Mouse (Mus musculus) liver, embryonic 14.5 days (tissue): Measurements from ENCODE around the gene Zcchc10. TPM values are rescaled to one million over a fixed set of nuclear protein-coding genes. Genes with fewer than 3 reads are reported as not detected.
"Not testable (repeated sequence)": the region's sequence is repeated elsewhere in the genome, so short reads cannot be mapped to it uniquely, and the experiment has no call there.

ENCODE experiments used
- ATAC-seq: fragments of 200-750 bp; cut with Nextera tagmentation; 2 replicates; pipeline ENCODE4 v1.8.0; 2017; ENCODE audit warnings: moderate number of reproducible peaks, mild to moderate bottlenecking, moderate library complexity; ENCODE audit not compliant: insufficient read depth
- DNase-seq, 3 experiments: peaks; one replicate each; pipeline ENCODE4 v3.0.0-alpha.2; 2012 to 2013; ENCODE audit warnings: low read depth in 3 of 3, low spot score in 3 of 3
- H3K27ac ChIP-seq: fragments of 300-500 bp; sonication (generic); 2 replicates; pipeline ENCODE4 v1.5.1; 2014; ENCODE audit warnings: moderate library complexity, mild to moderate bottlenecking, control low read depth, inconsistent platforms
- H3K27me3 ChIP-seq: fragments of 300-500 bp; sonication (generic); 2 replicates; pipeline ENCODE4 v1.6.1; 2014; ENCODE audit warnings: mild to moderate bottlenecking, low read length, moderate library complexity; ENCODE audit not compliant: control insufficient read depth, insufficient read depth
- H3K36me3 ChIP-seq: fragments of 300-500 bp; sonication (generic); replicated peaks from 2 replicates; pipeline ENCODE4 v1.6.1; 2014; ENCODE audit warnings: low read depth; ENCODE audit not compliant: control insufficient read depth, insufficient read depth
- H3K4me1 ChIP-seq, 2 experiments: fragments of 200-500 bp in 1 of 2; fragments of 300-500 bp in 1 of 2; sonication (generic) in 1 of 2; replicated peaks; 2 replicates each; pipeline ENCODE4 v1.6.1; 2012 to 2014; ENCODE audit warnings: antibody characterized with exemption in 1 of 2, inconsistent platforms in 1 of 2, low read length in 1 of 2; ENCODE audit not compliant: control insufficient read depth in 2 of 2, insufficient read depth in 2 of 2
- H3K4me2 ChIP-seq: fragments of 300-500 bp; sonication (generic); 2 replicates; pipeline ENCODE4 v1.6.1; 2014; ENCODE audit warnings: low read depth, mild to moderate bottlenecking, control low read depth, moderate library complexity
- H3K4me3 ChIP-seq, 2 experiments: fragments of 200-500 bp in 1 of 2; fragments of 300-500 bp in 1 of 2; sonication (generic) in 1 of 2; 2 replicates each; pipeline ENCODE4 v1.5.1; 2012 to 2014; ENCODE audit warnings: low read depth in 2 of 2, low read length in 2 of 2, mild to moderate bottlenecking in 2 of 2, control low read depth in 1 of 2, inconsistent platforms in 1 of 2, moderate library complexity in 1 of 2; ENCODE audit not compliant: insufficient read depth in 1 of 2
- H3K9ac ChIP-seq: fragments of 300-500 bp; sonication (generic); replicated peaks from 2 replicates; pipeline ENCODE4 v1.6.1; 2014; ENCODE audit warnings: mild to moderate bottlenecking, control low read depth, moderate library complexity
- H3K9me3 ChIP-seq: fragments of 300-500 bp; sonication (generic); 2 replicates; pipeline ENCODE4 v1.6.1; 2016; ENCODE audit warnings: low read length, mixed read lengths; ENCODE audit not compliant: control insufficient read depth
- CTCF ChIP-seq: IDR thresholded peaks from 2 replicates; pipeline ENCODE4 v1.5.1; 2016; ENCODE audit warnings: antibody characterized with exemption, low read depth, control low read depth
- EP300 ChIP-seq: IDR thresholded peaks from 2 replicates; pipeline ENCODE4 v1.6.1; 2016; ENCODE audit warnings: antibody characterized with exemption, low read depth
- WGBS: fragments of 180-500 bp; shearing (Covaris S2); extraction: QIAGEN DNeasy Blood & Tissue Kit; methylation state at CpG from one replicate; pipeline ENCODE4 v1.1.7; 2014; ENCODE audit not compliant: insufficient replicate concordance; 5-methylcytosine and 5-hydroxymethylcytosine counted together
- polyA plus RNA-seq, 2 experiments: library from polyadenylated mRNA; depleted of rRNA in 1 of 2; stranded (reverse) in 1 of 2; unstranded in 1 of 2; fragments of >200 nt; fragmentation: Nextera tagmentation in 1 of 2; extraction: Ambion mirVana in 1 of 2; gene quantifications; 2 replicates each; pipeline versions ENCODE4 v1.2.1 to v1.2.3; 2012 to 2014

Gene Zcchc10
- polyA plus RNA-seq, 2 experiments = 7.6 to 10.7 TPM

GRCm38 (mm10) chr11:53337684-53338083, 13.2 kb downstream of the Zcchc10 start:
- TF ChIP-seq EP300 (no peak), CTCF (no peak)
- WGBS = 75% methylated on average over 8 of the region's 8 CpGs
- no peak for DNase-seq
- no peak overlapping the region for H3K4me2 ChIP-seq
- H3K27me3 ChIP-seq = no peaks in the 10 kb centered on the region
- no peak overlapping the region for H3K4me3 ChIP-seq
- ATAC-seq = no peak
- H3K4me1 ChIP-seq = no peaks in the 10 kb centered on the region
- H3K36me3 ChIP-seq = no peaks in the 10 kb centered on the region
- H3K9ac ChIP-seq = no peak overlapping the region
- H3K27ac ChIP-seq = no peak overlapping the region
- no peaks in the 10 kb centered on the region for H3K9me3 ChIP-seq

GRCm38 (mm10) chr11:53341019-53341418, 16.5 kb downstream of the Zcchc10 start:
- H3K4me3 ChIP-seq, H3K4me2 ChIP-seq, H3K9ac ChIP-seq, DNase-seq, H3K36me3 ChIP-seq, ATAC-seq, H3K9me3 ChIP-seq, H3K27ac ChIP-seq, H3K27me3 ChIP-seq: not testable (repeated sequence)
- 69% methylated on average over 10 of the region's 10 CpGs for WGBS
- H3K4me1 ChIP-seq = peaks cover 0 to 13% of the 10 kb centered on the region in 2 experiments; a peak in 3 of 4 replicates

- 25% methylated on average over 5 of the region's 5 CpGs for WGBS
- Histone ChIP-seq H3K9ac (no peak overlapping the region), H3K4me3 (no peak overlapping the region), H3K4me1 (peaks cover 0 to 13% of the 10 kb centered on the region in 2 experiments; a peak in 3 of 4 replicates), H3K27ac (no peak overlapping the region), H3K4me2 (no peak overlapping the region), H3K9me3 (no peaks in the 10 kb centered on the region), H3K36me3 (no peaks in the 10 kb centered on the region), H3K27me3 (no peaks in the 10 kb centered on the region)
- no peak for DNase-seq
- ATAC-seq = no peak
- no peak for TF ChIP-seq CTCF
- TF ChIP-seq EP300 = no peak
These were observed 18.2 kb downstream of the Zcchc10 start for GRCm38 (mm10) chr11:53342711-53343110.

- 5% methylated on average over 5 of the region's 5 CpGs for WGBS
- no peak for DNase-seq
- Histone ChIP-seq H3K9ac (no peak overlapping the region), H3K27me3 (no peaks in the 10 kb centered on the region; the same call in 1 of the 2 replicates), H3K4me1 (peaks cover 0 to 14% of the 10 kb centered on the region in 2 experiments; a peak in 3 of 4 replicates), H3K36me3 (no peaks in the 10 kb centered on the region), H3K4me2 (no peak overlapping the region), H3K9me3 (no peaks in the 10 kb centered on the region), H3K27ac (no peak overlapping the region), H3K4me3 (no peak overlapping the region)
- TF ChIP-seq EP300 = no peak; the same call in 1 of the 2 replicates
- TF ChIP-seq CTCF = no peak
- ATAC-seq = no peak
These were observed 20.8 kb downstream of the Zcchc10 start for GRCm38 (mm10) chr11:53345328-53345727.

- Histone ChIP-seq H3K4me2 (no peak overlapping the region), H3K4me1 (peaks cover 0 to 14% of the 10 kb centered on the region in 2 experiments; a peak in 3 of 4 replicates), H3K4me3 (no peak overlapping the region), H3K36me3 (no peaks in the 10 kb centered on the region), H3K9me3 (no peaks in the 10 kb centered on the region), H3K9ac (no peak overlapping the region), H3K27ac (no peak overlapping the region), H3K27me3 (no peaks in the 10 kb centered on the region; the same call in 1 of the 2 replicates)
- no peak for TF ChIP-seq EP300
- no peak for DNase-seq
- ATAC-seq = no peak
- WGBS = 6% methylated on average over 2 of the region's 2 CpGs
These were observed 21.3 kb downstream of the Zcchc10 start for GRCm38 (mm10) chr11:53345738-53346137.
